Mouse (Mus musculus) inflammation-experienced regulatory T-cells, adult 6 months (primary cell): ENCODE data around the gene Oas1e. TPM values are rescaled to one million over a fixed set of nuclear protein-coding genes. Genes with fewer than 3 reads are reported as not detected.

Source experiments
- ATAC-seq: one replicate; pipeline ENCODE4 v1.8.0; 2017
- polyA plus RNA-seq, 3 experiments: library from polyadenylated mRNA; unstranded; fragments of 100-300 nt; shearing (Covaris generic); gene quantifications; one replicate each; pipeline ENCODE4 v1.2.1; 2017

Oas1e gene
- polyA plus RNA-seq, 3 experiments from 2014 or later = not detected

- ATAC-seq = peak; percentile 86
Measured at GRCm38 (mm10) chr5:120775287-120775985, 19.9 kb downstream of the Oas1e start.

- no peak for ATAC-seq
Measured at GRCm38 (mm10) chr5:120769396-120769795, 25.9 kb downstream of the Oas1e start.

GRCm38 (mm10) chr5:120765010-120765409, 30.3 kb downstream of the Oas1e start:
- no peak for ATAC-seq

GRCm38 (mm10) chr5:120761901-120762300, 33.4 kb downstream of the Oas1e start:
- no peak for ATAC-seq

GRCm38 (mm10) chr5:120754215-120754614, 41.1 kb downstream of the Oas1e start:
- no peak for ATAC-seq

GRCm38 (mm10) chr5:120752786-120753185, 42.5 kb downstream of the Oas1e start:
- ATAC-seq = no peak

- ATAC-seq = no peak
Measured at GRCm38 (mm10) chr5:120751206-120751605, 44.1 kb downstream of the Oas1e start.

- ATAC-seq = no peak
Measured at GRCm38 (mm10) chr5:120749688-120750087, 45.6 kb downstream of the Oas1e start, which contains the start of gene Oas2. Gene Oas2 (minus strand): TSS chr5:120749853.

GRCm38 (mm10) chr5:120746451-120746850, 48.9 kb downstream of the Oas1e start:
- ATAC-seq = no peak

GRCm38 (mm10) chr5:120742125-120742524, 53.2 kb downstream of the Oas1e start:
- ATAC-seq = peak; percentile 35

Other genes with a start within 250 kb of the Oas1e start
- gene Tpcn1, start 206.9 kb downstream of the Oas1e start, polyA plus RNA-seq = 10 to 100 TPM in 2 of 3 experiments, 1 to 10 TPM in 1; 6.4 to 15.8 (median 12.6) TPM
- under 1 TPM in 1 of 3 experiments, not detected in 2; 0.91 TPM for gene Iqcd, start 206.5 kb downstream of the Oas1e start, polyA plus RNA-seq
- gene Rita1, start 182.9 kb downstream of the Oas1e start, polyA plus RNA-seq = 1 to 10 TPM; 2.1 to 3.5 (median 3.2) TPM
- 10 to 100 TPM; 13.0 to 21.1 (median 13.4) TPM for gene Ddx54, start 182.8 kb downstream of the Oas1e start, polyA plus RNA-seq
- gene Cfap73, start 161.3 kb downstream of the Oas1e start, polyA plus RNA-seq = not detected
- gene Rasal1, start 146.7 kb downstream of the Oas1e start, polyA plus RNA-seq = 1 to 10 TPM; 6.8 to 9.7 (median 6.8) TPM
- 10 to 100 TPM; 41.0 to 52.7 (median 49.6) TPM for gene Dtx1, start 83.6 kb downstream of the Oas1e start, polyA plus RNA-seq
- gene Oas2, start 45.7 kb downstream of the Oas1e start, polyA plus RNA-seq = 1 to 10 TPM in 1 of 3 experiments, under 1 TPM in 2; 0.71 to 2.2 (median 0.95) TPM
- 10 to 100 TPM in 1 of 3 experiments, 1 to 10 TPM in 2; 9.6 to 35.3 (median 10.0) TPM for gene Oas3, start 17.9 kb downstream of the Oas1e start, polyA plus RNA-seq
- 10 to 100 TPM; 12.0 to 14.0 (median 13.6) TPM for gene Oas1c, start 17.0 kb upstream of the Oas1e start, polyA plus RNA-seq
- gene Oas1f, start 51.8 kb upstream of the Oas1e start, polyA plus RNA-seq = not detected
- gene Oas1h, start 65.9 kb upstream of the Oas1e start, polyA plus RNA-seq = not detected
- gene Oas1g, start 92.1 kb upstream of the Oas1e start, polyA plus RNA-seq = 1 to 10 TPM in 1 of 3 experiments, under 1 TPM in 1, not detected in 1; 0.68 to 2.0 TPM
- 10 to 100 TPM; 31.0 to 53.3 (median 33.8) TPM for gene Oas1a, start 112.0 kb upstream of the Oas1e start, polyA plus RNA-seq
- gene Oas1d, start 119.0 kb upstream of the Oas1e start, polyA plus RNA-seq = not detected
- gene Rph3a, start 214.6 kb upstream of the Oas1e start, polyA plus RNA-seq = not detected